Mouse (Mus musculus) small intestine, adult 2 months (tissue): Measurements from ENCODE around the gene Clpx. TPM values are rescaled to one million over a fixed set of nuclear protein-coding genes. Genes with fewer than 3 reads are reported as not detected.

Experiments
- H3K27ac ChIP-seq: fragments of 200-500 bp; 2 replicates; pipeline ENCODE4 v1.5.1; 2012; ENCODE audit warnings: low read depth, low read length, control low read depth, inconsistent platforms; ENCODE audit not compliant: insufficient read depth
- H3K27me3 ChIP-seq: fragments of 200-500 bp; 2 replicates; pipeline ENCODE4 v1.6.1; 2012; ENCODE audit warnings: mild to moderate bottlenecking, moderate library complexity, low read length, inconsistent platforms; ENCODE audit not compliant: control insufficient read depth, insufficient read depth
- H3K36me3 ChIP-seq: fragments of 200-500 bp; 2 replicates; pipeline ENCODE4 v1.6.1; 2012; ENCODE audit warnings: mild to moderate bottlenecking, low read length, control low read depth, inconsistent platforms; ENCODE audit not compliant: control insufficient read depth, insufficient read depth
- H3K4me1 ChIP-seq: fragments of 200-500 bp; 2 replicates; pipeline ENCODE4 v1.6.1; 2012; ENCODE audit warnings: low read length, inconsistent platforms, mixed read lengths; ENCODE audit not compliant: control insufficient read depth, insufficient read depth, insufficient read length
- H3K4me3 ChIP-seq: fragments of 200-500 bp; 2 replicates; pipeline ENCODE4 v1.5.1; 2012; ENCODE audit warnings: low read depth, mild to moderate bottlenecking, control low read depth, inconsistent platforms, low read length, moderate library complexity
- CTCF ChIP-seq: fragments of 200-500 bp; IDR thresholded peaks from 2 replicates; pipeline ENCODE4 v1.5.1; 2012; ENCODE audit warnings: low read depth, mild to moderate bottlenecking, control low read depth, inconsistent platforms, low read length, moderate library complexity, mixed read lengths; ENCODE audit not compliant: insufficient replicate concordance, insufficient read length; ENCODE audit errors: extremely low read depth
- POLR2A ChIP-seq: fragments of 200-500 bp; IDR thresholded peaks from 2 replicates; pipeline ENCODE4 v1.6.1; 2012; ENCODE audit warnings: low read depth, mild to moderate bottlenecking, control low read depth, inconsistent platforms, low read length, moderate library complexity
- WGBS: fragments of 180-500 bp; shearing (Covaris S2); methylation state at CpG from one replicate; pipeline ENCODE4 v1.1.7; 2018; 5-methylcytosine and 5-hydroxymethylcytosine counted together
- polyA plus RNA-seq: library from polyadenylated mRNA; depleted of rRNA; stranded (reverse); fragments of >200 nt; gene quantifications from 2 replicates; pipeline ENCODE4 v1.2.3, GENCODE M21; 2012

The Clpx gene
- polyA plus RNA-seq, 1 experiment, result 7.5 TPM

GRCm38 (mm10) chr9:65304300-65304699, 10.2 kb downstream of the Clpx start:
- H3K4me3 ChIP-seq, result no peak overlapping the region
- peaks cover 44% of the 10 kb centered on the region for H3K36me3 ChIP-seq
- H3K4me1 ChIP-seq, result peaks cover 6% of the 10 kb centered on the region; the same call in 1 of the 2 replicates
- 45% methylated on average over 4 of the region's 4 CpGs for WGBS
- TF ChIP-seq POLR2A, result no peak
- no peak for TF ChIP-seq CTCF
- no peaks in the 10 kb centered on the region for H3K27me3 ChIP-seq
- H3K27ac ChIP-seq, result no peak overlapping the region

GRCm38 (mm10) chr9:65306672-65307071, 12.6 kb downstream of the Clpx start:
- Histone ChIP-seq H3K27ac (no peak overlapping the region), H3K4me1 (peaks cover 6% of the 10 kb centered on the region; the same call in 1 of the 2 replicates), H3K36me3 (peaks cover 45% of the 10 kb centered on the region), H3K27me3 (no peaks in the 10 kb centered on the region), H3K4me3 (no peak overlapping the region)
- no peak for TF ChIP-seq POLR2A
- no peak for TF ChIP-seq CTCF
- WGBS, result 72% methylated on average over 2 of the region's 2 CpGs

GRCm38 (mm10) chr9:65308011-65308410, 14.0 kb downstream of the Clpx start:
- H3K4me3 ChIP-seq, result no peak overlapping the region
- no peaks in the 10 kb centered on the region for H3K27me3 ChIP-seq
- peaks cover 47% of the 10 kb centered on the region for H3K36me3 ChIP-seq
- 67% methylated on average over 1 of the region's 1 CpGs for WGBS
- H3K4me1 ChIP-seq, result peaks cover 5% of the 10 kb centered on the region; the same call in 1 of the 2 replicates
- H3K27ac ChIP-seq, result no peak overlapping the region
- TF ChIP-seq POLR2A, result no peak
- TF ChIP-seq CTCF, result no peak

GRCm38 (mm10) chr9:65312669-65313357, 18.8 kb downstream of the Clpx start:
- H3K36me3 ChIP-seq, result peaks cover 55% of the 10 kb centered on the region
- TF ChIP-seq POLR2A, result no peak
- no peak for TF ChIP-seq CTCF
- 96% methylated on average over 4 of the region's 4 CpGs for WGBS

GRCm38 (mm10) chr9:65313846-65314245, 19.8 kb downstream of the Clpx start:
- no peaks in the 10 kb centered on the region for H3K4me1 ChIP-seq
- no peak overlapping the region for H3K27ac ChIP-seq
- TF ChIP-seq POLR2A (no peak), CTCF (no peak)
- H3K4me3 ChIP-seq, result no peak overlapping the region
- H3K36me3 ChIP-seq, result peaks cover 51% of the 10 kb centered on the region
- 90% methylated on average over 1 of the region's 1 CpGs for WGBS
- H3K27me3 ChIP-seq, result no peaks in the 10 kb centered on the region

More at GRCm38 (mm10) chr9:65312669-65313357, 18.8 kb downstream of the Clpx start:
- H3K27me3 ChIP-seq, result no peaks in the 10 kb centered on the region
- no peaks in the 10 kb centered on the region for H3K4me1 ChIP-seq
- H3K4me3 ChIP-seq, result no peak overlapping the region
- H3K27ac ChIP-seq, result no peak overlapping the region

GRCm38 (mm10) chr9:65322255-65322900, 28.3 kb downstream of the Clpx start:
- Histone ChIP-seq H3K36me3 (peaks cover 62% of the 10 kb centered on the region), H3K27ac (no peak overlapping the region), H3K4me1 (no peaks in the 10 kb centered on the region), H3K4me3 (no peak overlapping the region), H3K27me3 (no peaks in the 10 kb centered on the region)
- WGBS, result 56% methylated on average over 11 of the region's 11 CpGs
- TF ChIP-seq CTCF, result no peak
- no peak for TF ChIP-seq POLR2A

GRCm38 (mm10) chr9:65325971-65326370, 31.9 kb downstream of the Clpx start:
- Histone ChIP-seq H3K27me3 (no peaks in the 10 kb centered on the region), H3K36me3 (peaks cover 60% of the 10 kb centered on the region), H3K27ac (no peak overlapping the region), H3K4me3 (no peak overlapping the region), H3K4me1 (no peaks in the 10 kb centered on the region)
- TF ChIP-seq POLR2A (no peak), CTCF (no peak)
